Mouse (Mus musculus): ENCODE measurements around the gene Klhl6. TPM values are rescaled to one million over a fixed set of nuclear protein-coding genes. Genes with fewer than 3 reads are reported as not detected.
A peak's percentile ranks its signal among the peaks of the same experiment; 100 is the strongest.

Klhl6 gene
- polyA plus RNA-seq, 1 experiment from 2014 or later: 8.8 TPM

- H3K9me3 ChIP-seq: no peaks in the 10 kb centered on the region
- no peaks in the 10 kb centered on the region for H3K36me3 ChIP-seq
- no peak for DNase-seq (ENCODE audit: low spot score)
- H3K4me1 ChIP-seq (replicated peaks): no peaks in the 10 kb centered on the region
- H3K27ac ChIP-seq: no peak overlapping the region
- no peaks in the 10 kb centered on the region for H3K27me3 ChIP-seq (ENCODE audit: insufficient read depth, poor library complexity, severe bottlenecking)
- H3K4me3 ChIP-seq: no peak overlapping the region
Observed at GRCm38 (mm10) chr16:19966976-19967375, 15.9 kb downstream of the Klhl6 start.

GRCm38 (mm10) chr16:19966437-19966836 lies 16.4 kb downstream of the Klhl6 start:
- Histone ChIP-seq H3K27me3 (ENCODE audit: insufficient read depth, poor library complexity, severe bottlenecking) (no peaks in the 10 kb centered on the region), H3K9me3 (no peaks in the 10 kb centered on the region), H3K4me1 (replicated peaks) (no peaks in the 10 kb centered on the region), H3K36me3 (no peaks in the 10 kb centered on the region), H3K27ac (no peak overlapping the region), H3K4me3 (no peak overlapping the region)
- DNase-seq (ENCODE audit: low spot score): no peak
- 89% methylated on average over 1 of the region's 1 CpGs for WGBS

GRCm38 (mm10) chr16:19962951-19963350 lies 19.9 kb downstream of the Klhl6 start:
- no peak overlapping the region for H3K27ac ChIP-seq
- no peak overlapping the region for H3K4me3 ChIP-seq
- no peaks in the 10 kb centered on the region for H3K27me3 ChIP-seq (ENCODE audit: insufficient read depth, poor library complexity, severe bottlenecking)
- no peak for DNase-seq (ENCODE audit: low spot score)
- no peaks in the 10 kb centered on the region for H3K4me1 ChIP-seq (replicated peaks)
- no peaks in the 10 kb centered on the region for H3K9me3 ChIP-seq
- no peaks in the 10 kb centered on the region for H3K36me3 ChIP-seq
- WGBS: 89% methylated on average over 3 of the region's 3 CpGs

- Histone ChIP-seq H3K4me1 (replicated peaks) (no peaks in the 10 kb centered on the region), H3K27ac (no peak overlapping the region), H3K36me3 (no peaks in the 10 kb centered on the region), H3K9me3 (no peaks in the 10 kb centered on the region), H3K4me3 (no peak overlapping the region), H3K27me3 (ENCODE audit: insufficient read depth, poor library complexity, severe bottlenecking) (no peaks in the 10 kb centered on the region)
- 96% methylated on average over 2 of the region's 2 CpGs for WGBS
- DNase-seq (ENCODE audit: low spot score): no peak
Observed at GRCm38 (mm10) chr16:19961070-19961469, 21.8 kb downstream of the Klhl6 start.

GRCm38 (mm10) chr16:19960407-19961058 lies 22.3 kb downstream of the Klhl6 start:
- 80% methylated on average over 4 of the region's 4 CpGs for WGBS
- no peaks in the 10 kb centered on the region for H3K27me3 ChIP-seq (ENCODE audit: insufficient read depth, poor library complexity, severe bottlenecking)
- no peak for DNase-seq (ENCODE audit: low spot score)
- H3K9me3 ChIP-seq: no peaks in the 10 kb centered on the region
- no peaks in the 10 kb centered on the region for H3K4me1 ChIP-seq (replicated peaks)
- no peak overlapping the region for H3K4me3 ChIP-seq
- H3K36me3 ChIP-seq: no peaks in the 10 kb centered on the region
- H3K27ac ChIP-seq: no peak overlapping the region

- DNase-seq (ENCODE audit: low spot score): no peak
- Histone ChIP-seq H3K9me3 (no peaks in the 10 kb centered on the region), H3K36me3 (no peaks in the 10 kb centered on the region), H3K27ac (no peak overlapping the region), H3K4me1 (replicated peaks) (no peaks in the 10 kb centered on the region), H3K4me3 (no peak overlapping the region), H3K27me3 (ENCODE audit: insufficient read depth, poor library complexity, severe bottlenecking) (no peaks in the 10 kb centered on the region)
- WGBS: 83% methylated on average over 5 of the region's 5 CpGs
Observed at GRCm38 (mm10) chr16:19957051-19957450, 25.8 kb downstream of the Klhl6 start.

- Histone ChIP-seq H3K36me3 (no peaks in the 10 kb centered on the region), H3K9me3 (no peaks in the 10 kb centered on the region), H3K4me1 (replicated peaks) (no peaks in the 10 kb centered on the region), H3K27ac (no peak overlapping the region), H3K27me3 (ENCODE audit: insufficient read depth, poor library complexity, severe bottlenecking) (no peaks in the 10 kb centered on the region), H3K4me3 (no peak overlapping the region)
- WGBS: 88% methylated on average over 3 of the region's 3 CpGs
- DNase-seq (ENCODE audit: low spot score): no peak
Observed at GRCm38 (mm10) chr16:19947336-19947735, 35.5 kb downstream of the Klhl6 start.

GRCm38 (mm10) chr16:19946578-19947298 lies 36.1 kb downstream of the Klhl6 start:
- no peaks in the 10 kb centered on the region for H3K4me1 ChIP-seq (replicated peaks)
- DNase-seq (ENCODE audit: low spot score): peak; percentile 2
- 87% methylated on average over 11 of the region's 11 CpGs for WGBS
- no peaks in the 10 kb centered on the region for H3K36me3 ChIP-seq
- H3K27me3 ChIP-seq (ENCODE audit: insufficient read depth, poor library complexity, severe bottlenecking): no peaks in the 10 kb centered on the region
- H3K9me3 ChIP-seq: no peaks in the 10 kb centered on the region
- no peak overlapping the region for H3K4me3 ChIP-seq
- no peak overlapping the region for H3K27ac ChIP-seq

GRCm38 (mm10) chr16:19920823-19921222 lies 62.0 kb downstream of the Klhl6 start:
- H3K9me3 ChIP-seq: no peaks in the 10 kb centered on the region
- DNase-seq (ENCODE audit: low spot score): no peak
- no peaks in the 10 kb centered on the region for H3K27me3 ChIP-seq (ENCODE audit: insufficient read depth, poor library complexity, severe bottlenecking)
- no peaks in the 10 kb centered on the region for H3K36me3 ChIP-seq
- H3K4me3 ChIP-seq: no peak overlapping the region
- no peak overlapping the region for H3K27ac ChIP-seq
- H3K4me1 ChIP-seq (replicated peaks): no peaks in the 10 kb centered on the region

- Histone ChIP-seq H3K36me3 (no peaks in the 10 kb centered on the region), H3K27me3 (ENCODE audit: insufficient read depth, poor library complexity, severe bottlenecking) (no peaks in the 10 kb centered on the region), H3K4me3 (no peak overlapping the region), H3K9me3 (no peaks in the 10 kb centered on the region), H3K27ac (no peak overlapping the region), H3K4me1 (replicated peaks) (no peaks in the 10 kb centered on the region)
- 89% methylated on average over 1 of the region's 1 CpGs for WGBS
- no peak for DNase-seq (ENCODE audit: low spot score)
Observed at GRCm38 (mm10) chr16:19918286-19918685, 64.6 kb downstream of the Klhl6 start.

- no peak overlapping the region for H3K4me3 ChIP-seq
- no peak for DNase-seq (ENCODE audit: low spot score)
- H3K27me3 ChIP-seq (ENCODE audit: insufficient read depth, poor library complexity, severe bottlenecking): no peaks in the 10 kb centered on the region
- no peaks in the 10 kb centered on the region for H3K36me3 ChIP-seq
- no peaks in the 10 kb centered on the region for H3K9me3 ChIP-seq
- no peak overlapping the region for H3K27ac ChIP-seq
- 80% methylated on average over 2 of the region's 2 CpGs for WGBS
- no peaks in the 10 kb centered on the region for H3K4me1 ChIP-seq (replicated peaks)
Observed at GRCm38 (mm10) chr16:19912582-19912981, 70.3 kb downstream of the Klhl6 start.

GRCm38 (mm10) chr16:19908291-19908690 lies 74.5 kb downstream of the Klhl6 start:
- 59% methylated on average over 3 of the region's 3 CpGs for WGBS
- DNase-seq (ENCODE audit: low spot score): no peak
- H3K9me3 ChIP-seq: no peaks in the 10 kb centered on the region

GRCm38 (mm10) chr16:19907103-19907502 lies 75.7 kb downstream of the Klhl6 start:
- H3K36me3 ChIP-seq: no peaks in the 10 kb centered on the region
- H3K4me1 ChIP-seq (replicated peaks): no peaks in the 10 kb centered on the region
- no peak overlapping the region for H3K4me3 ChIP-seq
- peak; percentile 23 for DNase-seq (ENCODE audit: low spot score)
- H3K27ac ChIP-seq: no peak overlapping the region
- no peaks in the 10 kb centered on the region for H3K27me3 ChIP-seq (ENCODE audit: insufficient read depth, poor library complexity, severe bottlenecking)
- H3K9me3 ChIP-seq: no peaks in the 10 kb centered on the region
- 38% methylated on average over 2 of the region's 2 CpGs for WGBS

More at GRCm38 (mm10) chr16:19908291-19908690, 74.5 kb downstream of the Klhl6 start:
- no peak overlapping the region for H3K4me3 ChIP-seq
- H3K27me3 ChIP-seq (ENCODE audit: insufficient read depth, poor library complexity, severe bottlenecking): no peaks in the 10 kb centered on the region
- no peak overlapping the region for H3K27ac ChIP-seq
- H3K36me3 ChIP-seq: no peaks in the 10 kb centered on the region
- H3K4me1 ChIP-seq (replicated peaks): no peaks in the 10 kb centered on the region

All from hindbrain, embryonic 10.5 days (tissue).